Mouse (Mus musculus) central nervous system, embryonic 11.5 days (tissue): ENCODE results near the gene Pkm. TPM values are rescaled to one million over a fixed set of nuclear protein-coding genes. Genes with fewer than 3 reads are reported as not detected.

ENCODE experiments used
- polyA plus RNA-seq: library from polyadenylated mRNA; depleted of rRNA; stranded (reverse); fragments of >200 nt; gene quantifications from 2 replicates; pipeline ENCODE4 v1.2.3, GENCODE M21; 2012; rRNA removed

Pkm gene
- polyA plus RNA-seq = 1,514 and 2,121 TPM in 2 replicates

GRCm38 (mm10) chr9:59655958-59656634 is at the start of gene Pkm:
Gene Pkm (plus strand): TSS chr9:59656368.

DNA sequence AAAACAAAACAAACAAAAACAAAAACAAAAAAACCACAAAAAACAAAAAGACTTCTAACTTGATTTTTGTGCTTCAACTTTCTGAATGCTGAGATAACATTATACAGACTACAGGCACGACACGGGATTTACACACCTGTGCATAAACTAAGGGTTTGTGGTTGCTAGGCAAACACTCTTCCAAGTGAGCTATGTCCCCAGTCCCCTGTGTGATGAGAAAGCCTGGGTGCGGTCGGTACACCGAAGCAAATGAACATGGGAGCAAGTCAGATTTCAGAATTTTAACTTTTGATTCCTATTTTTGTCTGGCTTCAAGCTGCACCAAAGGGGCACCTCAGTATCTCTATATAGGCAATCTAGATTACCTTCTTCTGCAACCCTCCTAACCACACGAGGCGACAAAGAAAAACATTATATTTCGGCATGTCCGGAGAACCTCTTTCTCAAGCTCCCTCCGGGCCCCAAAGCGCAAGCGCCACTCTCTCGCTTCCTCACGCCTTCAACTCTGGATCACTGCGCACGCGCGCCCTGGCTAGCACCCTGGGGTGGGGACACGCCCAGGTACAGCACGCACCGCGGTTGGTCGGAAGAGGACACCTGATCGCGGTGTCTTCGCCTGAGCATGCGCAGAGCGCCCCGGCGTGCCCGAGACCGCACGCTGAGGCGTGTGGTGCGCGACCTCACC is 39.4 kb upstream of the Pkm start, which contains the start of gene Parp6:
Parp6 (plus strand) TSS at position 663 of the 685 bp plus-strand sequence.

GRCm38 (mm10) chr9:59679678-59680533 is 23.7 kb downstream of the Pkm start, which contains the start of gene Gramd2:
Gene Gramd2 (plus strand): TSS chr9:59680144.

Other genes starting within 250 kb of the Pkm start
- 72.2 and 125 TPM in 2 replicates for gene Arih1, start 169.8 kb upstream of the Pkm start, polyA plus RNA-seq
- gene Hexa, start 116.8 kb upstream of the Pkm start, polyA plus RNA-seq = 24.9 and 35.8 TPM in 2 replicates
- gene Tmem202, start 116.5 kb upstream of the Pkm start, polyA plus RNA-seq = 0.07 TPM in 1 of 2 replicates, not detected in the other
- gene Celf6, start 78.5 kb upstream of the Pkm start, polyA plus RNA-seq = 4.0 and 5.4 TPM in 2 replicates
- 67.3 and 90.3 TPM in 2 replicates for gene Parp6, start 39.1 kb upstream of the Pkm start, polyA plus RNA-seq
- 0.32 and 0.76 TPM in 2 replicates for gene Gramd2, start 23.8 kb downstream of the Pkm start, polyA plus RNA-seq
- 8.0 and 11.1 TPM in 2 replicates for gene Senp8, start 94.3 kb downstream of the Pkm start, polyA plus RNA-seq
- 11.6 and 18.1 TPM in 2 replicates for gene Myo9a, start 94.5 kb downstream of the Pkm start, polyA plus RNA-seq